In genomic region chr3:129724505-129724904, GRCm38 (mm10) we compare ENCODE assay signal across 7 mouse cellular contexts. TPM values are rescaled to one million over a fixed set of nuclear protein-coding genes. Genes with fewer than 3 reads are reported as not detected.
A peak's percentile ranks its signal among the peaks of the same experiment; 100 is the strongest.
DNase-seq lines count a peak whose midpoint lies in the region; ATAC-seq and TF ChIP-seq lines count a peak whose summit lies in the region.

No protein-coding gene starts in this region.

- DNase-seq in spleen, adult 2 months (ENCODE audit: low read depth in 1 of 2, low spot score in 2 of 2), result no peak
- DNase-seq in spleen, postnatal 4 days (ENCODE audit: low spot score in 2 of 2), result no peak
- no peak for DNase-seq in forebrain, embryonic 10.5 days (ENCODE audit: extremely low spot score, low spot score)
- DNase-seq in retina, embryonic 14.5 days (ENCODE audit: low spot score), result peak; percentile 10
- DNase-seq in gastrocnemius, postnatal 25 days, result no peak

- peak overlapping the region; percentile 68 for H3K4me2 ChIP-seq in limb, embryonic 12.5 days

- no peak for TF ChIP-seq POLR2A in spleen, adult 2 months (IDR thresholded peaks at IDR 0.05; ENCODE audit: low read depth, low read length)

- H3K9ac ChIP-seq in limb, embryonic 12.5 days (replicated peaks), result 0 out of 2 replicates have a peak overlapping the region, but pooled peaks have one; percentile 14

- no peaks in the 10 kb centered on the region for H3K27me3 ChIP-seq in spleen, adult 2 months (ENCODE audit: control insufficient read depth, insufficient read depth, low read length)
- no peaks in the 10 kb centered on the region for H3K27me3 ChIP-seq in forebrain, embryonic 10.5 days (ENCODE audit: poor library complexity, severe bottlenecking)
- no peaks in the 10 kb centered on the region for H3K27me3 ChIP-seq in limb, embryonic 12.5 days

- peak overlapping the region; percentile 75; the same call in 1 of the 2 replicates for H3K27ac ChIP-seq in spleen, adult 2 months (ENCODE audit: insufficient read depth, low read length)
- H3K27ac ChIP-seq in forebrain, embryonic 10.5 days, result peak overlapping the region; percentile 89
- H3K27ac ChIP-seq in limb, embryonic 12.5 days, result no peak overlapping the region

- no peaks in the 10 kb centered on the region for H3K36me3 ChIP-seq in spleen, adult 2 months (ENCODE audit: control insufficient read depth, insufficient read depth, low read length)
- no peaks in the 10 kb centered on the region for H3K36me3 ChIP-seq in forebrain, embryonic 10.5 days (replicated peaks)
- H3K36me3 ChIP-seq in limb, embryonic 12.5 days, result no peaks in the 10 kb centered on the region

- H3K4me1 ChIP-seq in spleen, adult 2 months (ENCODE audit: control insufficient read depth, insufficient read depth, insufficient read length), result peaks cover 2% of the 10 kb centered on the region; the same call in 1 of the 2 replicates
- peaks cover 10% of the 10 kb centered on the region for H3K4me1 ChIP-seq in forebrain, embryonic 10.5 days
- peaks cover 3% of the 10 kb centered on the region; the same call in 1 of the 2 replicates for H3K4me1 ChIP-seq in limb, embryonic 12.5 days (replicated peaks)

- H3K9me3 ChIP-seq in forebrain, embryonic 10.5 days, result no peaks in the 10 kb centered on the region
- no peaks in the 10 kb centered on the region for H3K9me3 ChIP-seq in limb, embryonic 12.5 days

- ATAC-seq in limb, embryonic 12.5 days (ENCODE audit: insufficient number of reproducible peaks, insufficient read depth, low FRiP score, low TSS enrichment, low read depth), result no peak
- no peak for ATAC-seq in inflammation-experienced regulatory T-cells, adult 6 months

- 62% methylated on average over 5 of the region's 5 CpGs for WGBS in spleen, adult 2 months
- 68% methylated on average over 5 of the region's 5 CpGs for WGBS in forebrain, embryonic 10.5 days
- 69% methylated on average over 5 of the region's 5 CpGs for WGBS in limb, embryonic 12.5 days

- peak overlapping the region; percentile 64 for H3K4me3 ChIP-seq in spleen, adult 2 months (ENCODE audit: extremely low read depth, insufficient read depth, insufficient read length)
- H3K4me3 ChIP-seq in forebrain, embryonic 10.5 days, result peak overlapping the region; percentile 61
- peak overlapping the region; percentile 43 for H3K4me3 ChIP-seq in limb, embryonic 12.5 days (replicated peaks)

- TF ChIP-seq CTCF in spleen, adult 2 months (IDR thresholded peaks at IDR 0.05; ENCODE audit: extremely low read depth, insufficient read depth, insufficient read length, insufficient replicate concordance), result no peak

RNA-seq across cellular contexts. Expression of gene Egf, which starts 30.6 kb away (rescaled TPM):
- polyA plus RNA-seq in spleen, adult 2 months (2012; rRNA removed), result 2.5 and 3.6 TPM in 2 replicates
- polyA plus RNA-seq in forebrain, embryonic 10.5 days (2016; fragmentation: Nextera tagmentation; extraction: Ambion mirVana), result 1.2 and 1.8 TPM in 2 replicates
- polyA plus RNA-seq in limb, embryonic 12.5 days (2016; fragmentation: Nextera tagmentation; extraction: Ambion mirVana), result 1.6 and 2.0 TPM in 2 replicates
- 10 to 100 TPM; 18.2 to 23.7 TPM for total RNA-seq in gastrocnemius, postnatal 25 days (2021)
- 1 to 10 TPM in 1 of 3 experiments, under 1 TPM in 2; 0.55 to 3.2 (median 0.93) TPM for polyA plus RNA-seq in inflammation-experienced regulatory T-cells, adult 6 months (2017; shearing (Covaris generic))
